ENCODE assay signal across 18 mouse cellular contexts in the genomic region with DNA sequence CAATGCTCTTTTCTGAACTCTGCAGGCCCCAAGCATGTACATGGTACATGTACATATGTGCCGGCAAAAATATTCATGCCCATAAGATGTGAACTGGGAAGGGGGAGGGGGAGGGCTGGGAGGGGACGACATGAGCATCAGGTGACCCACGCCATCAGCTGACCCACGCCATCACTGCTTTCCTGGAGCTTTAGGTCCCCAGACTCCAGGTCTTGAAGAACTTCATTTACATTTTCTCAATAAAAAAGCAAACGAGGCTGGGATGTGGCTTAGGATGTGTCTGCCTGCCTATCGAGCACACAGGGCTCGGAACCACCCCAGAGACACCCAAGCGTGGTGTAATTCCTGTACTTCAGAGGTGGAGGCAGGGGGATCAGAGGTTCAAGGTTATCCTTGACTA. TPM values are rescaled to one million over a fixed set of nuclear protein-coding genes. Genes with fewer than 3 reads are reported as not detected.
DNase-seq lines count a peak whose midpoint lies in the region; ATAC-seq and TF ChIP-seq lines count a peak whose summit lies in the region.
"Had no signal": no experiment of that assay in that cellular context is flagged by ENCODE, and none has a peak within 500 bp of the region (broad histone marks: within the 10 kb centered on the region; RNA-seq: fewer than 3 reads in every experiment).

No protein-coding gene starts in this region.

- 90% methylated on average over 8 of the region's 8 CpGs for WGBS in kidney, postnatal 0 days
- 78% methylated on average over 8 of the region's 8 CpGs for WGBS in embryonic facial prominence, embryonic 10.5 days
- WGBS in limb, embryonic 10.5 days = 85% methylated on average over 8 of the region's 8 CpGs
- WGBS in limb, embryonic 15.5 days = 64% methylated on average over 8 of the region's 8 CpGs

- H3K4me1 ChIP-seq in kidney, postnatal 0 days (replicated peaks; ENCODE audit: insufficient read depth, low read length) = peaks cover 15% of the 10 kb centered on the region
- H3K4me1 ChIP-seq in embryonic facial prominence, embryonic 10.5 days = peaks cover 54% of the 10 kb centered on the region
- H3K4me1 ChIP-seq in limb, embryonic 10.5 days = peaks cover 81% of the 10 kb centered on the region
- peaks cover 43% of the 10 kb centered on the region for H3K4me1 ChIP-seq in limb, embryonic 15.5 days
- H3K4me1 ChIP-seq: forebrain, embryonic 15.5 days had no signal

- no peak for DNase-seq in kidney, postnatal 0 days (ENCODE audit: low spot score)
- no peak for DNase-seq in kidney, postnatal 14 days
- no peak for DNase-seq in embryonic facial prominence, embryonic 10.5 days (ENCODE audit: low spot score)
- no peak for DNase-seq in limb, embryonic 10.5 days (ENCODE audit: low spot score)
- DNase-seq in cerebellum, postnatal 4 days (ENCODE audit: low spot score in 2 of 2) = no peak
- no peak for DNase-seq in left cerebral cortex, postnatal 4 days
- DNase-seq: adrenal gland, postnatal 10 days; cerebellum, adult 11 months; cerebellum, adult 8-10 months; cerebellum, postnatal 25 days; gastrocnemius, postnatal 25 days had no signal

- no peak overlapping the region for H3K4me2 ChIP-seq in kidney, postnatal 0 days (ENCODE audit: low read length)
- no peak overlapping the region for H3K4me2 ChIP-seq in limb, embryonic 15.5 days
- H3K4me2 ChIP-seq: forebrain, embryonic 15.5 days; heart, embryonic 12.5 days; hindbrain, embryonic 14.5 days had no signal

- H3K27ac ChIP-seq in kidney, postnatal 0 days = peak overlapping the region; percentile 8; the same call in 1 of the 2 replicates
- peak overlapping the region; percentile 68 for H3K27ac ChIP-seq in embryonic facial prominence, embryonic 10.5 days (replicated peaks)
- peak overlapping the region; percentile 88 for H3K27ac ChIP-seq in limb, embryonic 10.5 days
- H3K27ac ChIP-seq in limb, embryonic 15.5 days = peak overlapping the region; percentile 77; the same call in 1 of the 2 replicates
- H3K27ac ChIP-seq: forebrain, embryonic 15.5 days; hindbrain, embryonic 14.5 days had no signal

- ATAC-seq in kidney, postnatal 0 days (replicated peaks; ENCODE audit: low FRiP score, low read depth) = no peak
- no peak for ATAC-seq in limb, embryonic 15.5 days (ENCODE audit: insufficient number of reproducible peaks, low FRiP score, low TSS enrichment, low read depth)
- ATAC-seq: forebrain, embryonic 15.5 days had no signal

- no peaks in the 10 kb centered on the region for H3K27me3 ChIP-seq in kidney, postnatal 0 days (ENCODE audit: insufficient read depth, low read length)
- H3K27me3 ChIP-seq in embryonic facial prominence, embryonic 10.5 days (replicated peaks; ENCODE audit: low read depth, poor library complexity, severe bottlenecking) = no peaks in the 10 kb centered on the region
- no peaks in the 10 kb centered on the region for H3K27me3 ChIP-seq in limb, embryonic 10.5 days (ENCODE audit: low read depth, poor library complexity, severe bottlenecking)
- no peaks in the 10 kb centered on the region for H3K27me3 ChIP-seq in limb, embryonic 15.5 days
- H3K27me3 ChIP-seq: forebrain, embryonic 15.5 days; heart, embryonic 12.5 days had no signal

- intact Hi-C loops in left cerebral cortex, postnatal 4 days (cut with DNase I) = loop anchor here (5.0 kb wide), 1 partner anchor 55 kb away; no protein-coding TSS in a partner anchor

- H3K36me3 ChIP-seq in kidney, postnatal 0 days (ENCODE audit: insufficient read depth, low read length) = no peaks in the 10 kb centered on the region
- peaks cover 8% of the 10 kb centered on the region for H3K36me3 ChIP-seq in embryonic facial prominence, embryonic 10.5 days (replicated peaks)
- peaks cover 16% of the 10 kb centered on the region for H3K36me3 ChIP-seq in limb, embryonic 10.5 days
- H3K36me3 ChIP-seq in limb, embryonic 15.5 days = no peaks in the 10 kb centered on the region; the same call in 1 of the 2 replicates
- H3K36me3 ChIP-seq: forebrain, embryonic 15.5 days; G1E; hindbrain, embryonic 10.5 days had no signal

- no peak overlapping the region for H3K9ac ChIP-seq in kidney, postnatal 0 days (ENCODE audit: low read depth, low read length)
- no peak overlapping the region for H3K9ac ChIP-seq in limb, embryonic 15.5 days
- H3K9ac ChIP-seq: forebrain, embryonic 15.5 days; heart, embryonic 12.5 days; hindbrain, embryonic 14.5 days had no signal

- H3K4me3 ChIP-seq in kidney, postnatal 0 days (replicated peaks; ENCODE audit: low read depth, low read length) = no peak overlapping the region
- no peak overlapping the region for H3K4me3 ChIP-seq in embryonic facial prominence, embryonic 10.5 days
- H3K4me3 ChIP-seq in limb, embryonic 10.5 days = no peak overlapping the region
- H3K4me3 ChIP-seq in limb, embryonic 15.5 days = no peak overlapping the region
- H3K4me3 ChIP-seq: forebrain, embryonic 15.5 days; heart, embryonic 12.5 days; hindbrain, embryonic 10.5 days had no signal

- no peak for TF ChIP-seq CTCF in kidney, postnatal 0 days (IDR thresholded peaks at IDR 0.05; ENCODE audit: low read depth)

- no peaks in the 10 kb centered on the region for H3K9me3 ChIP-seq in kidney, postnatal 0 days (replicated peaks; ENCODE audit: low read length)
- no peaks in the 10 kb centered on the region for H3K9me3 ChIP-seq in embryonic facial prominence, embryonic 10.5 days
- H3K9me3 ChIP-seq in limb, embryonic 10.5 days (replicated peaks) = no peaks in the 10 kb centered on the region
- H3K9me3 ChIP-seq in limb, embryonic 15.5 days = no peaks in the 10 kb centered on the region
- H3K9me3 ChIP-seq: forebrain, embryonic 15.5 days; G1E; heart, embryonic 12.5 days; hindbrain, embryonic 10.5 days had no signal

RNA-seq across cellular contexts. Expression of gene Snai1, which starts 9.4 kb away (rescaled TPM):
- 33.9 and 36.1 TPM in 2 replicates for polyA plus RNA-seq in kidney, postnatal 0 days (2015; fragmentation: Nextera tagmentation; extraction: Ambion mirVana)
- 86.3 and 93.8 TPM in 2 replicates for polyA plus RNA-seq in embryonic facial prominence, embryonic 10.5 days (2016; fragmentation: Nextera tagmentation; extraction: Ambion mirVana)
- 94.9 and 118 TPM in 2 replicates for polyA plus RNA-seq in limb, embryonic 10.5 days (2016; fragmentation: Nextera tagmentation; extraction: Ambion mirVana)
- polyA plus RNA-seq in limb, embryonic 15.5 days (2015; fragmentation: Nextera tagmentation; extraction: Ambion mirVana) = 52.6 and 61.2 TPM in 2 replicates
- total RNA-seq in left cerebral cortex, postnatal 4 days (2021) = 1 to 10 TPM; 1.1 to 1.3 TPM
- total RNA-seq: G1E; granulocyte monocyte progenitor cell, adult 5-6 weeks had no signal
- polyA plus RNA-seq: G1E had no signal

RNA-seq across cellular contexts. Expression of gene Spata2, which starts 54.8 kb away (rescaled TPM):
- 14.3 and 15.5 TPM in 2 replicates for polyA plus RNA-seq in kidney, postnatal 0 days (2015; fragmentation: Nextera tagmentation; extraction: Ambion mirVana)
- 19.6 TPM in 2 replicates for polyA plus RNA-seq in embryonic facial prominence, embryonic 10.5 days (2016; fragmentation: Nextera tagmentation; extraction: Ambion mirVana)
- polyA plus RNA-seq in limb, embryonic 10.5 days (2016; fragmentation: Nextera tagmentation; extraction: Ambion mirVana) = 19.5 and 21.5 TPM in 2 replicates
- polyA plus RNA-seq in limb, embryonic 15.5 days (2015; fragmentation: Nextera tagmentation; extraction: Ambion mirVana) = 12.9 and 15.3 TPM in 2 replicates
- total RNA-seq in left cerebral cortex, postnatal 4 days (2021) = 10 to 100 TPM; 53.5 to 58.1 TPM

RNA-seq across cellular contexts. Expression of gene Rnf114, which starts 55.0 kb away (rescaled TPM):
- 77.0 and 78.7 TPM in 2 replicates for polyA plus RNA-seq in kidney, postnatal 0 days (2015; fragmentation: Nextera tagmentation; extraction: Ambion mirVana)
- polyA plus RNA-seq in embryonic facial prominence, embryonic 10.5 days (2016; fragmentation: Nextera tagmentation; extraction: Ambion mirVana) = 133 and 142 TPM in 2 replicates
- polyA plus RNA-seq in limb, embryonic 10.5 days (2016; fragmentation: Nextera tagmentation; extraction: Ambion mirVana) = 130 and 131 TPM in 2 replicates
- 69.9 and 70.3 TPM in 2 replicates for polyA plus RNA-seq in limb, embryonic 15.5 days (2015; fragmentation: Nextera tagmentation; extraction: Ambion mirVana)
- 10 to 100 TPM; 36.6 to 40.0 TPM for total RNA-seq in left cerebral cortex, postnatal 4 days (2021)

Comparison
In these comparisons a context has a peak if more than half of its experiments do, and no peak if none do; other contexts are left out.
1. H3K27ac ChIP-seq: peak in every context shown above with its lines; median percentile 88 in limb, embryonic 10.5 days; 77 in limb, embryonic 15.5 days; 68 in embryonic facial prominence, embryonic 10.5 days; 8 in kidney, postnatal 0 days.